Mouse (Mus musculus) 416B (cell line): Measurements from ENCODE around the gene Gdf9.

ENCODE experiments used
- DNase-seq: peaks from one replicate; pipeline ENCODE4 v3.0.0; 2011; ENCODE audit warnings: low read depth

Gene Gdf9

DNA sequence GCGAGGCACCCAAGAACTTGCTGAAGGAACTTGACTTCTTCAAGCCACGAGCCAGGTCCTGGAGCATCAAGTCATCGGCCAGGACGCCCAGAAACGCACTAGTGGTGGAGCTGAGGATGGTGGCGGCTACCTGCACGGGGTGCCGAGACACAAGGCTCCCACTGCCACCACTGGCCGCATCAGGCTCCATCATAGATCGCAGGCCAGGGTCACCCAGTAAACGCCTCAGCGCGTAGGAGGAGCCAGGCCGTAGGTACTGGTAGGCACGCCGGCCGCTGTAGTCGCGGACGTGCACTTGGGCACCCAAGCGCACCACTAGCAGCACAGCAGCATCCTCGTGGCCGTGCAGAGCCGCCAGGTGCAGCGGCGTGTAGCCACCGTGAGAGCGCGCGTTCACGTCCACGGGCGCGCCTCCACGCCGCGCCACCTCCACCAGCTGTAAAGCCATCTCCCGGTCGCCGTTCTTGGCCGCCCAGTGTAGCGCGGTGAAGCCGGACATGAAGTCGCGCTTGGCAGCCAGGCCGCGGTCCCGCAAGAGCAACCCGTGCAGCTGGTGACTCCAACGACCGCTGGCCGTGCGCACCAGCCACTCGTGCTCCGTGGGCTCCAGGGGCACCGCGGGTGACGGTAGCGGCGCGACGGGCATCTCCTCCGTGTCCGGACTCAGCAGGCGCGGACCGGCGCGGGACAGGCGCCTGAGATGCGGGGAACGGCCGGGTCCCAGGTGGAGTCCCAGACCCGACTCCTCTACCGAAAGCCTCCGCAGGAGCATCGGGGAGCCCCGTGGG is 47.8 kb downstream of the Gdf9 start:
- DNase-seq, result no peak

- no peak for DNase-seq
Measured at GRCm38 (mm10) chr11:53479171-53479782, 48.5 kb downstream of the Gdf9 start.

DNA sequence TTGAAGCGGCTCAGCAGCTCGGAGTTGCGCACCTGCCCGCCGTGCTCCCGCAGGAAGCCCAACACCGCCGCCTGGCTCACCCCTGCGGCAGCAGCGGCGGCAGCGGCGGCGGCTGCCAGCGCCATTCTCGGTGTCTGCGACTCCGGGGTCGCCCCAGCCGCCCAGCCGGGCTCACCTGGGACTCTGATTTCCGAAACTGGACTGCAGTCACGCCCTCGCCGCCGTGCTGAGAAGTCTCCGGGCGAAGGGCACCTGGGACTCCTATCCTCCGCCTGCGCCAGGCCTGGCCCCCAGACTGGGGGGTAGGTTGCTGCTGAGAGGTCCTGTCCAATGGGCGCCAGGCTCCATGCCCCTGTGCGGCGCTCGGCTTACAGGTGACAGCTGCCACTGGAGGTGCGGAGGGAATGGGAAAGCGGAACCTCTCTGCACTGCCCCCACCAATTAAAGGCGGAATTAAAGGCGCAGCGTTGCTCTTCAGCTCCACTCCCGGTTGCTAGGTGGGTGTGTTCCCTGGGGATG is 49.0 kb downstream of the Gdf9 start, which contains the start of the genes Gm9945 and Sowaha:
TSS of gene Gm9945 (plus strand) at position 384 of the 519 bp plus-strand sequence.
TSS of gene Sowaha (minus strand) at position 492 of the 519 bp plus-strand sequence.
- DNase-seq, result no peak

DNA sequence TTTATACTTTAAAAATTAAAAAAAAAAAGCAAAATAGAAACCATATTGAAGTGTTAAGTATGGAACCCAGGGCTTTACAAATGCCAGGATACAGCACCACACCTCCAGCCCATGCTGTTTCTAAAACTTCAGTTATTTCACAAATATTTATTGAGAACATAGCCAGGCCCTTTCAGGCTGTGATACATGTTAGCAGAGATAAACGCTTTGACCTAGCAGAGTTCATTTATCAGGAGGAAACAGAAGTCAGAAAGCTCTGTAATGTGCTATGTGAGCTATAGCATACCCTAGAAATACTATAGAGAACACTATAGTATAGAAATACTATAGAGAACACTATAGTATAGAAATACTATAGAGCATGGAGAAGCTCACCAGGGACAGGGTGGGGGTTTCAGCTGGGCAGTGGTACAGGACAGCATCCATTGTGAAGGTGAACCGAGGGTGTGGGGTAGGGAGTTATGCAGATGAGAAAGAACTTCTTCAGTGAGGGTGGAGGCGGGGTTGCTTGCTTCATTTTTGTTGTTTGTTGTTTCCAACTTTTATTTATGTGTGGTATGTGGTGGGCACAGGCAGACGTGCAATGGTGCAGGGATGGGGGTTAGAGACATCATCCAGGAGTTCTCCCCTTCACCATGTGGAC is 50.4 kb downstream of the Gdf9 start:
- DNase-seq, result no peak

DNA sequence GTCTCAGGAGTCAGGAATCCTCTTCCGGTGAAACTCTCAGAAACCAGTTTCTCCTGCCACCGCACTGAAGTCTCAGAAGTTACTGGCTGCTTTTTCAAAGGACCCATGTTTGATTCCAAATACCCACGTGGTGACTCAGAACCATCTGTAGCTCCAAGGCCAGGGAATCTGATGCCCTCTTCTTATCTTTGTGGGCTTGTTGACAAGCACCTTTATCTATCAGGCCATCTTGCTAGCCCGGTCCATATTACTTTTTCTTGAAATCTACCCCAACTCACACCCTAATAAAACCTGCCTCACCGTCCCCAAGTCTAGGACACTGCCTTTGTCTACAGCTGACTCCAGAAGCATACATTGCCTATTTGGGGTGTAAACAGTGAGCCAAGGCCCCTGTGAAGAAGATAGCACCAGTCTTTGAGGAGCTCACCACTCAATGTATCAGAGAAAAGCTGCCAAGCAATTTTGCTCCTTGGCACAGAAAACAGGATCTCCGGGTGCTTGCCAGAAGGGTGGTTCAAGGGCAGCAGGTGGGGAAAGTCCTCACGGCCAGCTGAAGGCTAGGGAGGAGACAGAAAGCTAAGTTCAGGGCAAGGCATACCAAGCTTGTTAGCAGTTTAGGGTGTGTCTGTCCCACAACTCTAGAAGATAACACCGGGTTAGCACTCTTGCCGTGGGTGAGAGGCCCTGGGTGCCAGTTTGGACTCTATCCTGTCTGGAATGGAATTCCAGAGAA is 52.5 kb downstream of the Gdf9 start:
- DNase-seq, result no peak

- peak; percentile 54 for DNase-seq
Measured at GRCm38 (mm10) chr11:53485719-53486118, 54.9 kb downstream of the Gdf9 start.

DNA sequence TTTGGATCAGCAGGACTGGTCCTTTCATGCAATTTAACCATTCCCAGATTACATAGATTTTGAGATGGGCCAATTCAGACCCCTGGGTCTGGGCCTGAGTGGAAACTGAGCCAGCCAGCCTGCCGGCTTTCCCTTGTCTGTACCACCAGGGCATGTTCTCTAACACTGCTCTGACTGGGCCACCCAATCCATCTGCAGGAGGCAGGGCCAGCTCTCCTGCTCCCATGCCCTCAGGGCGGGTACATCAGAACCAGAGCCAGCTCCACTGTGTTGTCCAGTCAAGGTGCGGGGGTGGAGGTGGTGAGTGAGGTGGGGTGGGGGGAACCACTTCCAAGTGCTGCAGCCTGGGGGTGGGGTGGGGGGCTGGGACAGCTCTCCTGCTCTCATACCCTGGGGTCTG is 55.5 kb downstream of the Gdf9 start:
- DNase-seq, result no peak

GRCm38 (mm10) chr11:53486822-53487594 is 56.2 kb downstream of the Gdf9 start:
- DNase-seq, result no peak
